Mouse (Mus musculus): ENCODE results near the gene Rplp0. TPM values are rescaled to one million over a fixed set of nuclear protein-coding genes. Genes with fewer than 3 reads are reported as not detected.

Gene Rplp0
- total RNA-seq, 2 experiments from 2014 or later = 788 to 793 TPM

DNA sequence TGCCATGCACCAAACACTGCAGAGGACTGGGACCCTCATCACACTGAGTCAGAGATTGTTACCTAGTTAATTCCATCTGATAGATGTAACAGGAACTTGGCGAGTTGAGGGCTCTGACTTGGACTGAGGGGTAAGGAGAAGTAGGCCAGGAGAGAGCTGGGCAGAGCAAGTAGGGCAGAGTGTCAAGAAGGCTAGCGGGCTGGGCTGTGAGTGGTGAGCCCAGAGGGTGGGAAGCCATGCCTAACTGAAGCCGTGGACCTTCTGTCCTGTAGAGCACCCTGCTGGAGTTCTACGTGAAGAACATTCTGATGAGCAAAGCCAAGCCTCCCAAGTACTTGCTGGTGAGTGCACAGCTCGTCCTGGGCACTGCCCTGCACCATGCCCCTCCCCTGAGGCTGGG lies 20.1 kb downstream of the Rplp0 start:
- DNase-seq = no peak
- intact Hi-C loops (cut with DNase I) = no loop called here

DNA sequence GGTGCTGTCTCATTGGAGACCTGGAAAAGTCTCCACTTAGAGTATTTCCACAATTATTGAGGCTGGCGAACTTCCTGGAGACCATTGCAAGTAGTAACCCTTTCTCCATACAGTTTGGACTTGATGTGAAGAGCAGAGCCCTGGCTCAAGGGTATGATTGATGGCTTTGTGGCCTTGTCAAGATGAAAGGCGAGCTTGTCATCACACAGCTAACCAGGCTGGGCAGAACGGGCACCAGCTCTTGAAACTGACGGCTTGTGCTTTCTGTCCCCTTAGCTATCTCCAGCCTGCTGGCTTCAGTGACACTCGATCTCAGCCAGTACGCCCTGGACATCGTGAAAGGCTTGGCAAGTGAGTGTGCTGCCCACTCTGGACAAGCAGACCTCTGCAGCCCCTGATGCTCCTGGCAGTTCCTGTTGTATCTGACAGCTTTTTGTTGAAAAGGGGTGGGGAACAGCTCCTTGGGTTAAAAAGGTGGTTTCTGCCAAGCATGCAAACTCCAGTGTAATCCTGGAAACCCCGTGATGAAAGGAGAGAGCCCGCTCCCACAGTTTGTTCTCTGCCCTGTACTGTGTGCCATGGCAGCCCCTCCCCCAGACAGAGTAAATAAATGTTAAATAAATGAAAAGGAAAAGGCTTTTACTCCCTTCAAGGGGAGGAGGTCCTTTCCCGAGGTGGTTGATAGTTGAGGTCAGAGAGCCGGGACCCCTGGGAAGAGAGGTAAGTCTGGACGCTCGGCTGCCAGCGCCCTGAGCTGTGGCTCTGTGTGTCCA lies 21.1 kb downstream of the Rplp0 start:
- intact Hi-C loops (cut with DNase I) = no loop called here
- no peak for DNase-seq

DNA sequence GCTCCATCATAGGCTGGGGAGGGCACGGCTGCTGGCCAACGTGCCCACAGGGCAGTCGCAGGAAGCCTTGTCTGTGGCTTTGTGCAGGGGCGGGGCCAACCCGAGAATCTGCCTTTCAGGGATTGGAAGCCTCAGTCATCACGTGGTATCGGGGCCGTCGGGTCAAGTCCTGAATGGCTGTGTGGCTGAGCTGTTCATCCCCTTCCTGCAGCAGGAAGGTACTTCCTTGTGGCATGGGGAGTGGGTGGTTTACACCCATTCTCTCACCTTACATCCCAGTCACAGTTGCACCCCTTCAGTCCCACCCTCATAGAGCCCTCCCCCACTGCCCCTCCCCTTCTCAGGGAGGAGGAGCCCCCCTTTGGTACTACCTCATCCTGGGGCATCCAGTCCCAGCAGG lies 22.4 kb downstream of the Rplp0 start:
- no peak for DNase-seq
- intact Hi-C loops (cut with DNase I) = no loop called here

DNA sequence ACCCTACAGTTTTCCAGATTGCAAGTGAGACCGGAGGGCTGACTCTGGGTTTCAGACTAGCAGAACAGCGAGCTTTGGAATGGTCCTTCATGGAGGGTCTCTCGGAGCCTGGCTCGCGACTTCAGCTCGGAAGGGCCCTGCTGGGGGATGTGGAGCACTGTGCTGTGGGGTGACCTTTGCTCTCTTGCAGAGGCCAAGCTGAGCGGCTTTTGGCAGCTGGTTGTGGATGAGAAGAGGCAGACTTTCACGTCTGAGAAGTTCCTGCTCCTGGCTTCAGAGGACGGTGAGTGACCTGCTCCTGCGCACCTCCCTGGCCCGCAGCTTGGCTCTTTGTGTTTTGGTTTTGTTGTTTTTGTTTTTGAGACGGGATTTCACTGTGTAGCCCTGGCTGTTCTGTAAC lies 26.3 kb downstream of the Rplp0 start:
- DNase-seq = no peak
- intact Hi-C loops (cut with DNase I) = no loop called here

DNA sequence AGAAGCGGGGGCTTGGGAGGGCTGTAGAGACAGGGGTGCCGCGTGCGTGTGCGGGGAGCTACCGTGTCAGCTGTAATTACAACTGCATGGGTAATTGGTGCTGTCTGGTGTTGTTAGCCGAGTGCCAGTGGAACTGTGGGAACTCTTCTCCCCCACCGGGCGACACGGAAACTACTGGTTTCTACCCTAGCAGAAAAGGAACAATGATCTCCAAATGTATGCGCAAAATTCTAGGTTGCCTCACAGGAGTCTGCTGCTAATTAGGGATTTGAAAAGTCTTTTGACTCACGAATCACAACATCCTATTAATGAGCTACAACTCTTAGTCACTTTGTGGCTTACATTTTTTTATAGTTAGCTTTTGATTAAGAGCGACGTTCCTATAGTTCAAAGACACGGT lies 26.9 kb downstream of the Rplp0 start:
- intact Hi-C loops (cut with DNase I) = no loop called here
- DNase-seq = no peak

DNA sequence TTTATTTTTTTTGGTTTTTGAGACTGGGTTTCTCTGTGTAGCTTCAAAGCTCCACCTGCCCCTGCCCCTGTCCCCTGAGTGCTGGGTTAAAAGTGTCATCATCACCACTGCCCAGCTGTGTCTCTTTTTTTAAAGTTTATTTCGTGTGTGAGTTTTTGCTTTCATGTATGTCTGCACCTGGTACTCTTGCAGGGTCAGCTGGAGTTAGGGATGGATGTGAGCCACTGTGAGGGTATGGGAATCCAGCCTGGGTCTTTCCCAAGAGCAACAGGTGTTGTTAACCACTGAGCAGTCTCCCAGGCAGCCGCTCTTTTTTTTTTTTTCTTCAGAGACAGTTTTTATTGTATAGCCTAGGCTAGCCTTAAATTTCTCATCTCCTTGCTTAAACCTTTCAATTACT lies 27.5 kb downstream of the Rplp0 start:
- no peak for DNase-seq
- intact Hi-C loops (cut with DNase I) = no loop called here

DNA sequence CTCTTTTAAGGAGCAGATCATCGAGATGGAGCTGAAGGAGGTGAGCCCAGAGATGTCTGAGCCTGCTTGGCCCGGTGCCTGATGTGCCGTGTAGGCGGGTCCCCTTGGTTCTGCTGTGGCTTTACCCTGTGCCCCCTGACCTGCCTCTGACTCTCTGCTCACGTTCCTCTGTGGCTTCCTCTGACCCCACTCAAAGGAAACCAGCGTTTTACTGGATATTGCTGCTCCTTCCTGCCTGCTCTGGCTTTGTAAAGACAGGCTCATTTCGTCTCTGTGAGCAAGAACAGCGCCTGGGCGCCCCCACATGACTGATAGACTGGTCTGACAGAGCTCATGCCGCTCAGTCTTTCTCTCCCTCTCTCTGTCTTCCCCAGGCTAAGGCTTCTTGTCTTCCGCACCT lies 31.8 kb downstream of the Rplp0 start:
- intact Hi-C loops (cut with DNase I) = no loop called here
- DNase-seq = no peak

DNA sequence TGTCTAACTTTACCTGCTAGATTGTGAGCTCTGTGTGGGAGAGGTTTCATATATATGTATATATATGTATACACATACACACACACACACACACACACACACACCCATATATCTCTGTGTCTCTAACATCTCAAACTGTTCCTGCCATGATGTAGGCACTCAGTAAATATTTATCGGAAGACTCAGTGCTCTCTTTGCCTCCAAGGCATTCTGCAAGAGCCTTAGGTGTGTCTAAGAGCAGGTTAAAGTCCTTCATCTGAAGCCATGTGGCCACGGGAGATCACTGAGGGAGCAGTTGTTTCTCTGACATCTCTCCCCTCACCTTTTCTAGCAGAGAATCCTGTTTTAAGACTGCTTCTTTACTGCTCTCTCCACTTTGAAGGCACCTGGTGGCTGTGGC lies 32.2 kb downstream of the Rplp0 start:
- DNase-seq = no peak
- intact Hi-C loops (cut with DNase I) = no loop called here

DNA sequence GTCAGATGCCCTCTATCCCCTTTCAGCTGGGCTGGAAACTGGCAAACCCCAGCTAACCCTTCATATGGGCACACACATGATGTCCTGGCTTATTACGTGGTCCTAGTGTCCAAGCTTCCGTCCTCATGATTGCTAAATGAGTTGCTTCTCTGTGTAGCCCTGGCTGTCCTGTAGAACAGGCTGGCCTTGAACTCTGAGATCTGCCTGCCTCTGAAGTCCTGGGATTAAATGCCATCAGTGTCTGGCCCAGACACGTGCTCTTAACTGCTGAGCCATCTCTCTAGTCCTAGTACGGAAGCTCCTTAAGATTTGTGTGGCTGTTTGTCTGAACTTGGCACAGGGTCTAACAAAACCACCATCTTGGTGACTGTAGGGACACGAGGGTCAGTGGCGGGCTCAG lies 44.3 kb downstream of the Rplp0 start:
- DNase-seq = no peak
- intact Hi-C loops (cut with DNase I) = no loop called here

DNA sequence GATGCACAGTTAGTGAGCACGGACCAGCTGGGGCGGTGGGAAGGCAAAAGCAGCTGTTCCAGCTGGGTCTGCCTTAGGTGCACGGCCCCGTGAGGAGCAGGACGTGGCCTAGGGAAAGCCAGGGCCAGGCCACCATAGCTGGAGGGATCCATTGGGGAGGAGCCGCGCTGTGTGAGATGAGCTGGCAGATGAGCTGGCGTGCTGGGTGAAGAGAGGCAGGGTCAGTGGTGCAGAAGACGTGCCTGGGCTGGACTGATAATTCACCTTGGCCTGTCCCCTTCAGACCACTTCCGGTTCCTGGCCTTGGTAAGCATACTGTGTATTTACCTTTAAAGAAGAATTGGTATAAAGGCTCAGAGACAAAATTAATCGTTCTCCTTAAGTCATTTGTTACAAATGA lies 52.3 kb downstream of the Rplp0 start:
- intact Hi-C loops (cut with DNase I) = no loop called here
- DNase-seq = no peak

Small RNA genes within 50 kb of the gene (microRNA-seq; reads per million reads assigned to microRNA genes)
- gene Mir7029 = 0 to 0.24 reads per million in 2 experiments

Other genes with a start within 250 kb of the Rplp0 start
- gene Srsf9, start 232.3 kb upstream of the Rplp0 start, total RNA-seq (2021) = 10 to 100 TPM; 35.5 to 39.1 TPM
- gene Gatc, start 218.3 kb upstream of the Rplp0 start, total RNA-seq (2021) = 10 to 100 TPM; 16.7 to 18.2 TPM
- 10 to 100 TPM; 23.2 to 24.3 TPM for gene Triap1, start 218.2 kb upstream of the Rplp0 start, total RNA-seq (2021)
- 100 to 1,000 TPM; 464 to 577 TPM for gene Cox6a1, start 210.5 kb upstream of the Rplp0 start, total RNA-seq (2021)
- 1 to 10 TPM; 3.1 to 4.3 TPM for gene Msi1, start 129.9 kb upstream of the Rplp0 start, total RNA-seq (2021)
- not detected for gene Pla2g1b, start 93.2 kb upstream of the Rplp0 start, total RNA-seq (2021)
- 10 to 100 TPM; 14.3 to 20.2 TPM for gene Sirt4, start 74.7 kb upstream of the Rplp0 start, total RNA-seq (2021)
- 10 to 100 TPM; 58.9 to 64.7 TPM for gene Pxn, start 52.8 kb upstream of the Rplp0 start, total RNA-seq (2021)
- 10 to 100 TPM; 47.2 to 51.7 TPM for gene Gcn1l1, start 5.8 kb downstream of the Rplp0 start, total RNA-seq (2021)
- gene Rab35, start 72.4 kb downstream of the Rplp0 start, total RNA-seq (2021) = 10 to 100 TPM; 51.0 to 52.2 TPM
- 1 to 10 TPM; 7.2 to 9.7 TPM for gene Bicdl1, start 172.2 kb downstream of the Rplp0 start, total RNA-seq (2021)